Mouse (Mus musculus) adipocyte (in vitro differentiated cells): Measurements from ENCODE around the gene Morn1.

Source experiments
- DNase-seq: peaks from one replicate; pipeline ENCODE4 v3.0.0-alpha.2; 2016; ENCODE audit warnings: low spot score

The Morn1 gene

DNA sequence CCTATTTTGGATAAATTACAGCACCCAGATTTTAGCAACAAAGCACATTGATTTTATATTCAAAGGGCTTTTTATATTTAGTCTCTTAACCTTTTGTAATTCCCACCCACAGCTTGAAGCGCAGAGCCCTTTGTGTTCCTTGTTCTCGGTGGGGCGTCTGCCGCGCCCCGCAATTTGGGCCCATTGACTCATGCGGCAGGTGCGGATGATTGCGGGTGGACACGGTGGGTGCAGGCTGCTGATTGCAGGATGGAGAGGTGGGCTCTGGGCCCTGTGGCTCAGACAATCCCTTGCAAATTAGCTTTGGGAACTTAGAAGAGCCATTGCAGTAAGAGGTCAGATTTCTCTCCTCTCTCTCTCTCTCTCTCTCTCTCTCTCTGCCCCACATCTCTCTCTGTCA is 31.9 kb downstream of the Morn1 start:
- no peak for DNase-seq

DNA sequence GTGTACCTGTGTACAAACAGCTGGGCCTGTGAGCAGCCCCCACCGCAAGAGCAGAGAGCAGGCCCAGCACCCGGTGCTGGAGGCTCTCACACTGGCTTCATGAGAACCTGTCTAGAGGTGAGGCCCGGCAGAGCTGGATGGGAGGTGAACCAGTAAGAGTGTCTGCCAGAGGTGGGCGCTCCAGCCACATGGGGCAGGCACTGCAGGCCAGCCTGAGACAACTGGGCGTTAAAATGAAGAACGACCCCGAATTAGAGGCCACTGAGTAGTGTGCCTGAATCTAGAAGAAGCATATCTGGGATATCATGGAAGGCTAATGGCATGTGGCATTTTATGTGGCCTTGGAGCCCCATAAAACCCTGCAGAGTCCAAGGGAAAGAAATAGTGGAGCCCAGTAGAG is 33.7 kb downstream of the Morn1 start:
- DNase-seq = no peak

DNA sequence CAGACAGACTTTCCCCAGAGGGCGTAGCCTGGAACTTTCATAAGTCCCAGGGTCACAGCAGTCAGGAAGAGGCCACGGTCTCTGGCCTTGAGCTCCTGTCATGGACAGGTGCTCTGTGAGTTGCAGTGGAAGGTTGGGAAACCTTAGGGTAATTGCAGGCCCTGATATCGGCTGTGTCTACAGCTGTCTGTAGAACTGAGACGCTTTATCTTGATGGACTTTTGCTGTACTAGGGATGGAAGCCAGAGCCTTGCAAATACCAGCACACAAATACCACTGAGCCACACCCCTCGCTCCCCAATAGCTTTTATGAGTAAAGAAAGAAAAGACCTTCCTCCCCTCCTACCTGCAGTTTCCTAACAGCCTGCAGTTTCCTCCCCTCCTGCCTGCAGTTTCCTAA is 34.2 kb downstream of the Morn1 start:
- no peak for DNase-seq

DNA sequence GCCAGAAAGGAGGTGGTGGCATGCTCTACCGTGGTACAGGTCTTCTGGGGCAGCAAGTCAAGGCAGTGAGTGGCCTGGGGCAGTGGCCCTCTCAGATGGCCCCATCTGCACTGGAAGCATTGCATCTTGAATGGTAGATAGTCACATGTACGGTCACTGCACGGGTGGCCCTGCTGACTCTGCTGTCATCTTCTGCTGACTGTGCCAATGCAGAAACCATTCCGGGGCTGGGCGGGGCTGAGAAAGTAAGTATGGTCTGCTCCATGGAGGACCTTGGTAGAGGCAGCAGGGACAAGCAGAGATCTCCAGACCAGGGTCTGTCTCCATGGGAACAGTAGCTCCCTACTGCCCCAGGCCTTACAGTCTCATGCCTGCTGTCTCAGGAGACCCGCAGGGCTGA is 34.8 kb downstream of the Morn1 start:
- DNase-seq = no peak

DNA sequence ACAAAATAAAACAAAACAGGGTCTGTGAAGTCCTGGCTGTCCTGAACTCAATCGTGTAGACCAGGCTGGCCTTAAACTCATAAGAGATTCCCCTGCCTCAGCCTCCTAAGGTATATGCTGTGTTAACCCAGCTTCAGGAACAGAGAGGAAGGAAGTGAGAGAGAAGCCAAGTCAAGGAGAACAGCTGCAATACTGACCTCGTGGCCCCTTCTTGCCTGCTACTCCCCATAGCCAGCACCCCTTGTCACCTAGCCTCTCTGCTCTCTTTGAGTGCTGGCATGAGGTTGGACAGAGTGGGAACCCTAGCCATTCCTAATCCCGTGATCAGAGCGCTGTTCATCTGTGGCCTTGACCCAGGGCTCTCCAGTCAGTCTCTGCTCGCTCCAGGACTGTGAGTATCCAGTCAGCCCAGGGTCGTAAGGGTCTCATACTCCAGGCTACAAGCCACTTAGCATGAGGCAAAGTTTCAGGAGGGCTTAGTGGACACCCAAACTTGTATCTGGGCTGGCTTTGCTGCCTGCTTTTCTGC is 35.6 kb downstream of the Morn1 start:
- DNase-seq = no peak

DNA sequence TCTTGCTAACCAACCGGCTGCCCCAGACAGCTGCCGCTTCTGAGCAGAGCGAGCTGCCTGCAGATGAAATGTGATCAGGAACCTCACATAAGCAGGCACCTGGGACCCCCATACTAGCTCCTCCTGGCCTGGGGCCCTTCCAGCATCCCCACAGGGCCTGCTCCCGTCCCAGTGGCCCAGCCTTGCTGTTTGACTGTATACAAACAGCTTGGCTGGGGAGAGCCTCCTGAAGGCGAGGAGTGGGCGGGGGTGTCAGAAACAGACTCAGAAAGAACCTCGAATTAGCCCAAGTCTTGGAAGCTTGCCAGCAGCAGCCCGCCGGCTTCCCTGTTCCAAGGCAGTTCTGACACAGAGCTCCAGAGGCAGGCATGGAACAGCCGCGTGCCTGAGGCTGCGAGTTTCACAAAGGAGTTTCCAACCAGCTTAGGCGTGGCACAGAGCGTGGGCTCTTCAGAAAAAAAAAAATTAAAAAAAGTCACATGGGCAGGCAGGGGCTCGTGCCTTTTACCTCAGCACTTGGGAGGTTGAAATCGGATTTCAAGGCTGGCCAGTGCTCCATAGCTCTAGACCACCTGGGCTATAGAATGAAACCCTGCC is 36.2 kb downstream of the Morn1 start:
- no peak for DNase-seq

DNA sequence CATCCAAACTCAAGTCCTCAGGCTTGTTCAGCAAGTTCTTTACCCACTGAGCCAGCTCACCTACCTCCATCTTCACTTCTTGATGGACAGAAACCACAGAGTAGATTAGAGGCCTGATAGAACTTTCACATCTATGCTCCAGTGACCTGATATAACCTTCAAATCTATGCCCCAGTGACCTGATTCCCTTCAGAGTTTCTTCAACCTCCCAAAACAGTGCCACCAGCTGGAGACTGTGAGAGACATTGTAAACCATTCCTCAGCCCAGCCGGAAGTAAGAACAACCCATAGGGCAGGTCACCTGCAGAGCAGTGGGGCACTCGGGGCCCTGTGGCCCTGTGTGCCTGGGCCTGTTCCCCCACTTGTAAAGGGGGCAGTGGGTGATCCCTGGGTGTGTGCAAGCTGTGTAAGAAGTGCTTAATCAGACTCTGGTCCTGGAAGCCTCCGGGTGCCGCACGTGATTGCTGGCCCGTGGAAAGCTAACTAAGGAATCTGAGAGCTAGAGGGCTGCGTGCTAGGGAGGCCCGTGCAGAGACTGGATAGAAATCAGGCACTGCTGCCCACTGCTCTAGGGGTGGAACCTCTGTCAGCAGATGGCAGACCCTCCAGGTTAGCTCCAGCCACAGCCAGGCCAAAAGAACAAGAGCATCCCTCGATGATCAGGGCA is 37.6 kb downstream of the Morn1 start:
- DNase-seq = no peak

DNA sequence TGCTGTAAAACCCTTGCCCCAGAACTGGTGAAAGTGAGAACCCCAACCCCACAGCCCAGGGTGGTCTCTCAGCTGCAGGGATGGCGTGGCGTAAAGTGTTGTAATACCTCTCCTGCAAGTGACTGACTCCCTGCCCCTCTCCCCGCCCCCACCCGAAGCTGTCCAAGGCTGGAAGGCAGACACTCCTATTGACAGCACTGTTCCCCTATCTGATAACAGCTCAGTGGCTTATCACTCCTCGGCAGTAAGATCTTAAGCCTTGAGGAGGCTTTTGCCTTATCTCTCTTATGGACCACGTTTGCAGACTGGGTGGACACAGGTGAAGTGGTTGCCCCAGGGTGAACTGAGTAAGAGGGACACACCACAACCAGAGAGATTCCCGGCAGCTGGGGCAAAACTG is 38.9 kb downstream of the Morn1 start:
- DNase-seq = no peak

DNA sequence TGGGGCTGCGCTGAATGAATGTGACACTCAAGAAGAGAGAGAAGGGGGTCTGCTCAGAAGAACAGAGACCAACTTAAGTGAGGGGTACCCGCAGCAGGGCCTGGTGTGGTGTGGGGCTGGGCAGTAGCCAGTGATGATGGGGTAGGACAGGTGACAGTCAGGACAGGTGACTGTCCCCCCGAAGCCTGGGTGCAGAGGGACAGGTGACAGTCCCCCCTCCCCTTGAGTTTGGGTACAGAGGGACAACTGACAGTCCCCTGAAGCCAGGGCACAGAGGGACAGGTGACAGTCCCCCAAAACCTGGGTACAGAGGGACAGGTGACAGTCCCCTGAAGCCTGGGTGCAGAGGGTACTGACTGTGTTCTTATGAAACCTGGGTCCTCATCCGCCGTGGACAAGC is 39.8 kb downstream of the Morn1 start:
- no peak for DNase-seq

DNA sequence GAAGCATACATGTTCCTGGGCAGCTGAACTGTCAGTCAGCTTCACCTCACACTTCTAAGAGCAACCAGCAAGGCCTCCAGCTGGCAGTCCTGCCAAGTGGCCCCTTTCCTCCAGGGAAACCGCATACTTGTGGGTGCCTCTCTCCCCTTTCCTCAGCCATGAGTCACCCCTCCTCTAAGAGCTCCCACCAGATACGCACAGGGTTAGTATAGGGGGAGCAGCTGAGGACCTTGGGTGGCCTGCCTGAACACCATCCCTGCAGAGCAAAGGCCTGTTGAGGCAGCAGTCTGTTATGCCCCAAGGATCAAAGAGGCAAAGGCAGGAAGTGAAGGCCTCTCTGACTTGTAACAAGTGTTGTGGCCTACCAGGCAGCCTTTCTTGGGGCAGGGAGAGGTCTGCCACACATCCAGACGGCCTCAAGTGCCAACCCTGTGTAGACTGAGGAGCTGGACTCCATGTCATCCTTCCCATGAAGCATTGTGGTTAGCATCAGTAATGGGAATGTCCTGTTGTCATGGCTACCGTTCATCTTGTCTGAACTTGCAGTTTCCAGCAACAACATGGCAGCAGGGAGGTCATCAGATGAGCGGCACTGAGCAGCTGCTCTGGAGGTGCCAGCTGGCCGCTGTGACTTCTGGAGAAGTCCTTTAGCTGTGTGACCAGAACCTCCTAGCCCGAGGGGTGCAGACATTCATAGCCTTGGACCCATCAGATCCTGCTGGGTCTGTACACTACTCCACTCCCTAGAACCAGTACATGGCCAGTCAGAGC is 40.4 kb downstream of the Morn1 start:
- no peak for DNase-seq

DNA sequence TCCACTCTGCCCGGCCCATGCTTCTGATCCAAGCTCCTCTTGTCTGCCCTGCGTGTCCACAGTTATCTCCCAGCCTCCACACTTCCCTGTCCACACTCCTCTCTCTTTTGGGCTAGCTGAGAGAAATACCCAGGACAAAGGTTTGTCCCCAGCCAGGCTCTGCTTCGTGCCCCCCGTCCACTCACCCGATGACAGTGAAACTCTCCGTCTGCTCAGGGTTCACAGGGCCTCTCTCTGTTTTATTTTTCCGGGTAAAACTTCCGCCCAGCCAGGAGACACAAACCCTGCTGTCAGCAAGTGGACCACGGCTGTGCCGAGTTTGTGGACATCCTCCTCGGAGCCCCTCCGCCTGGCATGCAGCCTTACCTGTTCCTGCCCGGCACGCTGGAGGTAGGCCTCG is 42.0 kb downstream of the Morn1 start:
- DNase-seq = no peak

DNA sequence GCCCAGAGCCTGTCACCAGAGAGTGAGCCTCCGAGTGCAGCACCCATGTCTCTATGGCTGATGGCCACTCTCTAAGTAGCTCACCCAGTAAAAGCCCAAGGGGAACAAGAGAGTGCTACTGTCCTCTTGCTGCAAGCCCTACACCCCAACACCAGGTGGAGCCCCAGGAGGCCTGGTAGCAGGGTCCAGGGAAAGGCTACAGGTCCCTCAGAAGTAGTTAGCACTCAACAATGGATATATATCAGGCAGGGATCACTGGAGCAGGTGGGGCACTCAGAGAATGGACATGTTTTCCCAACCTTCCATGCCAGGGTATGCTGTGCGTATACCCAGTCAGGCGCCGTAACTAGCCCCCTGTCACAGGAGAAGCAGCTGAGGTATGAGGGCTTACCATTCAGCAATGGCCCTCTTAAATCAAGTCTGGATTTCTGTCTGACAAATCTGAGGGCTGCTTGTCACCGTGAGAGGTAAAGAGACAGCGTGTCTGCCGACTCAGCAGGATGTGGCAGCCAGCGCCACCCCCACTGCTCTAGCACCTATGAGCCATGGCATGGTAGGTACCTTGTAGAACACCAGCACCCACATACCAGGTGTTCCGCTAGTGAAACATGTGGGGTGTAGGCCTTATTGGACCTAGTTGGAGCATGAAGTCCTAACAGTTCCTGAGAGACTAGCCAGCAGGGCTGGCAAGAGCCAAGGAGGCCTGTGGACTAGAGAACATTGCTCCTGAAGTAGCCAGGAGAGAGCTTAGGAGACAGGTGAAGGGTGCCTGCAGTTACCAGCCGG is 42.9 kb downstream of the Morn1 start:
- peak; percentile 39 for DNase-seq

DNA sequence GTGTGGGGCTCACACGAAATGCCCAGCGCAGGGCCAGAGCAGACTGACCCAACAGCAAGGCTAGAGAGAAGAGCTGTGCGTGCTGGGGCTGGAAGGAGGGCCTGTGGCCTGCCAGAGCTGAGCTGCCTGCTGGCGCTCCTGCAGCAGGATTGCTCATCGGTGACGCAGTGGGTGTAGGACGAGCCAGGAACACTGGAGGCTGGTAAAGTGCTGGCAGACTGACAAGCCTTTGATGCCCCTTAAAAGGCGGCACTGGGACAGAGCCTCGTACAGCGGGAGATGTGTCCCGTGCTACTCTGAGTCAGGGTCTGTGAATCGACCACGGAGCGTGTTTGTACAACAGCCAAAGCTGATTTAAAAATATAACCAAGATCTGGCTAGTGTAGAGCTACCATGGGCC is 43.6 kb downstream of the Morn1 start:
- peak; percentile 81 for DNase-seq

DNA sequence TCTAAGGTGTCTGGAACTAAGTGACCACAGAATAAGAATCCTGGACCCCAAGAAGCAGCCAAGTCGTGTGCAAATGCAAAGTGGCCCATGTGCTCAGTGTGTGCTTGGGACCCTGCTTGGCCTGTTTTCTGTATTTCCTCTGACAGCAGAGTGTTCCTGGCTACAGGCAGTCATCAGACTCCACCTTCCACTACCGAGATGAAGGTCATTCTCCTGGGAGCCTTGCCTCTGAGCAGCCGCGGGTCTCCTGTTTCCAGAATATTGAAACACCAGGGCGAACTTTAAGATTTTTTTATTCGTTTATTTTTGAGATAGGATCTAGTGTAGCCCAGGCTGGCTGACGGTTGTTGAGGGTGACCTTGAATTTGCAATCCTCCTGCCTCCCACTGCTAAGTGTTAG is 44.2 kb downstream of the Morn1 start:
- no peak for DNase-seq

DNA sequence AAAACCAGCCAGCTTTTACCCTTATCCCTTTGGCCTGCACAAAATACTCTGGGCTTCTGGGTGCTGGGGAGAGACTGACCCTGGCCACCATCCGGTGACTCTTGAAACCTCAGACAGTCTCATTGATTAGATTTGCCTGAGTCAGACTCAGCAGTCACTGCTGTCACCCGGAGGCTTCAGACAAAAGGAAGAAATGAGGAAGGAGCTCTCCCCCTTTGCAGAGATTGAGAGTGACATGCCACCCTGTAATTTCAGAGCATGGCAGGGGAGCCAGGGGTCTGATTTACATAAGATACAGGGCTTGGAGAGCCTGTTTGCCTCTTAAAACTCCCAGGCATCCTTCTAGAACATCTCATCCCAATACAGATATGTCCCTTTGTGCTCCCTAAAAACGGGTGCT is 46.8 kb downstream of the Morn1 start:
- DNase-seq = no peak

DNA sequence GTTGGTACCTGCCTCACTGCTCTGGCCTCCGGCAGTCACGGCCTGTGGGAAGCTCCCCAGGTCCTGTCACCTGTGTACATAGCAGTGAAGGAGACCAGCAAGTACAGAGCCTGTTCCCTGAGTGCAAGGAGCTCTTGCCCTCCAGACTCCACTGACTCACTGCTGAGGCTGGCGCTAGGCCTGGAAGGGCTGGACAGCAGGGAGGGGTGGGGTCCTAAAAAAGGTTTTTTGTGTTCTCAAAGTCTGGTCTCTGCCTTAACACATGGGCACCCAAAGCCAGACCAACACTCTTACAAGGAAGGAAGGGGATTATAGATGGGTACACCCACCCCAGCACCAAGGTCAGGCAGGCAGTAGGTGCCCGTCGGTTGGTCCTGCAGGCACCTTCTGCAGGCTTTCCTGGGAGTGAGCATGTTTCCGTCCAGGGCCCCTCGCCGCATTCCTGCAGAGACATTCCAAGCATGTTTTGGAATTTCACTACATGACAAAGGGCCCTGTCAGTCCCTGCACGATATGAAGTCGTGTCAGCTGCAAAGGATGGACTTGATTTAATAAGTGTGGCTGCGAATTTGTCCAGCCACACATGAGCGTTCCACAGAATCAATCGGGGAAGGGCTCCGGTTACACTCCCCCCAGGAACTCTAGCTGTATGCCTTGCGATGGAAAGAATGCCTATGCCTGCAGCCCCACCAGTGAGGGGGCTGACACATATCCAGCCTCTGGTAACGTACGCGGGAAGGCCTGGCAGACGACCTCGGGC is 47.5 kb downstream of the Morn1 start:
- peak; percentile 30 for DNase-seq

DNA sequence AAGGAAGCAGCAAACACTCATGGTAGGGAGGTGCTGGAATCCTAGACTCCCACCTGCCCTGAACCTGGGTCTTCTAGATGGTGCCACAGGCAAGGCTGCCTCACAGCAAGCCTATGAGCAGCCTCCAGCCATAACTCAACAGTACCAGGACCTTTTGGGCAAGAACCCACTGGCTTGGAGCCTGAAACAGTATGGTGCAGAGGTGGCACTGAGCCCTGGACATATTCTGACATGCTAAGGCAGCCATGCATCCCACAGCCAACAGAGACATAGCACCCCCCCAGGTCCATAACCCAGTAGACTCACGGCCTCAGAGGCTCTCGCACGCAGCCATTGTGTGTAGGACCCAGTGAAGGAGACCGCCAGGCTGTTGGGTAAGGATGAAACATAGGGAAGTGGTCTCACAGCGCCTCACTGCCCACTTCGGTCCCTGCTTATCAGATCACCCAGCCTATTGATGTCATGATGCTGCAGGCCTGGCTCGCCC is 48.4 kb downstream of the Morn1 start:
- DNase-seq = no peak

DNA sequence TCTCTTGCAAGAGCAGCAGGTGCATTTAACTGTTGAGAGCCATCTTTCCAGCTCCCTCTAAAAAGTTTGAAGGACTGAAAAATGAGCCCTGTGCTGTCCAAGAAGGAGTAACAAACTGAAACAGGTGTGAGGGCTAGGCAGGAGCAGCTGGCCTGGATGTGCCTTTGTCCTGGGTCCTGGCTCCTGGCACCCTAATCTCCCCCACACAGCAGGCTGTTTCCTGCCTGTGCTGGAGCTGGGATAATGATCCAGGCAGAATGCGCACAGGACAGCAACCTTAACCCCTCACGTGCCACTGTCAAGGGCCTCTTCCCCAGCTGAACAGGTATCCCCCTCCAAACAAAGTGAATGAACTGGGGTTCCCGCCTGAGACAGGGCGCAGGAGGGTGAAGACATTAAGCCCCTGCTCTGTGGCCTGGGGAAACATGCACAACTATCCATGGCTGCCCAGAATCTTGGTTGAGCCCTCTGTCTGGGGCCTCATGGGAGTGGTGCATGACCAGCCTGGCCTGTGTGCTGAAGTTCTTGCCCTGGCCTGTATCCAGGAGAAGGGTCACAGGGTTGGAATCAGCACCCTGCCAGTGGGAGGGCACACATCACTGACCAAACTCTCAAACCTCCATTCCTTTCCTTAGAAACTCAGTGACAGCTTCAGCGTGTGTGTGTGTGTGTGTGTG is 49.7 kb downstream of the Morn1 start:
- peak; percentile 88 for DNase-seq

DNA sequence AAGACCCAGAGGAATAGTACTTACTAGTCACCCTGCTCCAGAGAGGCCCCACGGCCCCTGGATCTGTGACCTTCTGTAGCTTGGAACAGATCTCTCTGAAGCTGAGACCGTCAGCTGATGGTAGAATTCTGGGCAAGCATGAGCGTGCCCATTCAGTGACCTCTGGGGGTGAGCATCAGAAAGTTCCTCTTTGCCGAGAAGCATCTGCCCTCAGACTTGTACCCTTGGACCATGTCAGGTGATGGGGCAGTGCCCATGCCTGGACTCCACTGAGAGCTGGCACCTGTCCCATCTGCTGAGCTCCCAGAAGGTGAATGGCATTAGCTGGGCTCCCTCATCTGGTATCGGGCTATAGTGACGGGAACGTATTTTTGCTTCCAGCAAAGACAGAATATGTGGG is 51.5 kb downstream of the Morn1 start:
- DNase-seq = no peak

DNA sequence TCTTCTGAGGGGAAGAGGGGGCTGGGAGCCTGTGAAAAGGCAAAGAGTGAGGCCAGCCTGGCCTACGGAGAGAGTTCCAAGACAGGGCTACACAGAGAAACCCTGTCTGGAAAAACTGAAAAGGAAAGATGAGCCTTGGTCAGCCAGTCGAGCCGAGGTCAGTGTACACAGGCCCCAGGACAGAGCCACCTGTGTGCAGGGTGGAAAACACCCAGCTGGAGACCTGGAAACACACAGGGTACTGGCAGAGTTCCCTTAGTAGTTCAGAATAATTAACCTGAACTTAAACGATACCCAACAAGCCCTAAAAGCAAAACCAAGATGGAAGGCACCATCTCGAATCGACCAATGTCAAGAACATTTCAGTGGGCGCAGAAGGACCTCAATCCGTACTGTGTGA is 52.1 kb downstream of the Morn1 start:
- no peak for DNase-seq
